Mouse (Mus musculus): ENCODE results near the gene Svbp.

DNA sequence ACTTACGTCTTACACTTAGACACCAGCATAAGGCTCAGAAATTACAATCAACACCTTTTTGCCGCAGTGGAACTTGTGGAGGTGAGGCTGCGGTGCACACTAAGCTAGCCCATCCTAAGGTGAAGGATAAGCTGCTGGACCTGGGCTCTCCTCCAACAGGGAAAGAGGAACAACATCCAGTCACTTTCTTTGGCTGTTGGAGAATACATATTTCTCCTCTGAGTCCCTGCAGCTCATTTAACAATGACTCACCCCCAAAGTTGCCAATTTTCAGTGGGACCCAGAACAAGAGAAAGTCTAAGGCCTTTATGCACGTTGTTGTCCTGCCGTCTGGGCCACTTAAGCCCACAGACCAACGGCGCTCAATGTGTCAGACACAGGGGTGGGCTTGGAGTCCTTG lies 48.3 kb upstream of the Svbp start:
- TF ChIP-seq GATA1 (IDR thresholded peaks at IDR 0.05; ENCODE audit: low read length) (no peak), TAL1 (IDR thresholded peaks at IDR 0.05; ENCODE audit: low read length) (no peak)

Measured in erythroblast, embryonic 14.5 days (primary cell).